Mouse (Mus musculus) forebrain, postnatal 0 days (tissue): ENCODE measurements around the gene Lrrc20. TPM values are rescaled to one million over a fixed set of nuclear protein-coding genes. Genes with fewer than 3 reads are reported as not detected.
"Not testable (repeated sequence)": the region's sequence is repeated elsewhere in the genome, so short reads cannot be mapped to it uniquely, and the experiment has no call there.

ENCODE experiments used
- ATAC-seq: fragments of 200-750 bp; cut with Nextera tagmentation; 2 replicates; pipeline ENCODE4 v1.8.0; 2017; ENCODE audit warnings: mild to moderate bottlenecking, moderate library complexity
- DNase-seq: peaks from one replicate; pipeline ENCODE4 v3.0.0-alpha.2; 2015
- H3K27ac ChIP-seq: fragments of 300-500 bp; sonication (generic); 2 replicates; pipeline ENCODE4 v1.5.1; 2014; ENCODE audit warnings: low read depth, mild to moderate bottlenecking, antibody characterized with exemption, low read length, moderate library complexity, mixed read lengths
- H3K27me3 ChIP-seq: fragments of 300-500 bp; sonication (generic); 2 replicates; pipeline ENCODE4 v1.6.1; 2014; ENCODE audit warnings: mild to moderate bottlenecking, low read length, mixed read lengths; ENCODE audit not compliant: insufficient read depth
- H3K36me3 ChIP-seq: fragments of 300-500 bp; sonication (generic); 2 replicates; pipeline ENCODE4 v1.6.1; 2014; ENCODE audit warnings: mild to moderate bottlenecking, moderate library complexity; ENCODE audit not compliant: insufficient read depth
- H3K4me1 ChIP-seq: fragments of 300-500 bp; sonication (generic); 2 replicates; pipeline ENCODE4 v1.6.1; 2014; ENCODE audit warnings: antibody characterized with exemption; ENCODE audit not compliant: insufficient read depth
- H3K4me2 ChIP-seq: fragments of 300-500 bp; sonication (generic); 2 replicates; pipeline ENCODE4 v1.6.1; 2014; ENCODE audit warnings: low read depth, mild to moderate bottlenecking, moderate library complexity
- H3K4me3 ChIP-seq: fragments of 300-500 bp; sonication (generic); 2 replicates; pipeline ENCODE4 v1.5.1; 2014; ENCODE audit warnings: low read depth, low read length, mixed read lengths
- H3K9ac ChIP-seq: fragments of 300-500 bp; sonication (generic); 2 replicates; pipeline ENCODE4 v1.6.1; 2014; ENCODE audit warnings: mild to moderate bottlenecking
- H3K9me3 ChIP-seq: fragments of 300-500 bp; sonication (generic); 2 replicates; pipeline ENCODE4 v1.6.1; 2016; ENCODE audit warnings: low read length
- CTCF ChIP-seq: sonication (generic); IDR thresholded peaks from 2 replicates; pipeline ENCODE4 v1.5.1; 2016; ENCODE audit warnings: antibody characterized with exemption, control low read depth, low read depth
- WGBS: fragments of 180-500 bp; shearing (Covaris S2); extraction: QIAGEN DNeasy Blood & Tissue Kit; methylation state at CpG from one replicate; pipeline ENCODE4 v1.1.7; 2014; 5-methylcytosine and 5-hydroxymethylcytosine counted together
- polyA plus RNA-seq: library from polyadenylated mRNA; unstranded; fragments of >200 nt; fragmentation: Nextera tagmentation; extraction: Ambion mirVana; gene quantifications from 2 replicates; pipeline ENCODE4 v1.2.1, GENCODE M21; 2015
- total RNA-seq: library from RNA; depleted of rRNA; stranded (reverse); fragments of >200 nt; gene quantifications from 2 replicates; pipeline ENCODE4 v1.2.3, GENCODE M21; 2014

The Lrrc20 gene
- total and polyA plus RNA-seq, 2 experiments from 2014 or later: 15.9 to 19.5 TPM

GRCm38 (mm10) chr10:61451931-61452617 is 23.5 kb upstream of the Lrrc20 start:
- Histone ChIP-seq H3K9ac (peak overlapping the region; percentile 94), H3K36me3 (peaks cover 6% of the 10 kb centered on the region; the same call in 1 of the 2 replicates), H3K9me3 (no peaks in the 10 kb centered on the region), H3K27ac (peak overlapping the region; percentile 82), H3K4me2 (peak overlapping the region; percentile 75), H3K4me1 (peaks cover 20% of the 10 kb centered on the region), H3K27me3 (no peaks in the 10 kb centered on the region), H3K4me3 (peak overlapping the region; percentile 97)
- peak; percentile 45 for TF ChIP-seq CTCF
- ATAC-seq (peak; percentile 46), DNase-seq (peak; percentile 58)
- WGBS: under 1% methylated on average over 59 of the region's 62 CpGs

DNA sequence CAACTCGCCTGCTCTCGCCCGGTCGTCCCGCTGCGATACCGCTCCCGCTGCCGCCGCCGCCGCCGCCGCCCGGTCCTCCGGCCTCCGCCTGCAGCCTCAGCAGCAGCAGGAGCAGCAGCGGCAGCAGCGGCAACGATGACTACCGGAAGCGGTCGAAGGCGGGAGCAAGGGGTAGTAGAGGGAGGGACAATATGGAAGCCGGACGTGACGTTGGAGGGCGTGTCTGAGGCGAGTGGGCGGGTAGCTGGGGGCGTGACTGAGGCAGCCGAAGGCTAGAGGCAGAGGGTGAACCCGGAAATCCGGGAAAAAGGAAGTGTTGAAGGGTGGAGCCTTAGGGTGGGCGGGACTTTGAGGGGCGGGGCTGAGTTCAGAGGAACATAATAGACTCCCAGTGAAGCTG is 23.0 kb upstream of the Lrrc20 start, which contains the start of gene Eif4ebp2:
Eif4ebp2 (minus strand) TSS at position 17 of the 400 bp plus-strand sequence.
- peak within 1 kb of the TSS; percentile 97 for H3K4me3 ChIP-seq
- 0 out of 2 replicates have a peak, but pooled peaks cover 3% of the 10 kb centered on the region for H3K36me3 ChIP-seq
- H3K27me3 ChIP-seq: no peaks in the 10 kb centered on the region
- peak within 1 kb of the TSS; percentile 82 for H3K27ac ChIP-seq
- no peaks in the 10 kb centered on the region for H3K9me3 ChIP-seq
- peak within 1 kb of the TSS; percentile 94 for H3K9ac ChIP-seq
- 5% methylated on average over 26 of the region's 36 CpGs for WGBS
- peak within 1 kb of the TSS; percentile 75 for H3K4me2 ChIP-seq
- DNase-seq: peak; percentile 98
- H3K4me1 ChIP-seq: peaks cover 20% of the 10 kb centered on the region
- no peak for TF ChIP-seq CTCF
- peak; percentile 99 for ATAC-seq

- H3K27me3 ChIP-seq, DNase-seq, H3K9me3 ChIP-seq, H3K4me3 ChIP-seq, H3K27ac ChIP-seq, H3K9ac ChIP-seq, H3K36me3 ChIP-seq: not testable (repeated sequence)
- WGBS: 78% methylated on average over 3 of the region's 3 CpGs
- peak overlapping the region; percentile 75; the same call in 1 of the 2 replicates for H3K4me2 ChIP-seq
- H3K4me1 ChIP-seq: peaks cover 20% of the 10 kb centered on the region
- ATAC-seq: peak; percentile 2; the same call in 1 of the 2 replicates
Measured at GRCm38 (mm10) chr10:61453171-61453570, 22.4 kb upstream of the Lrrc20 start.

DNA sequence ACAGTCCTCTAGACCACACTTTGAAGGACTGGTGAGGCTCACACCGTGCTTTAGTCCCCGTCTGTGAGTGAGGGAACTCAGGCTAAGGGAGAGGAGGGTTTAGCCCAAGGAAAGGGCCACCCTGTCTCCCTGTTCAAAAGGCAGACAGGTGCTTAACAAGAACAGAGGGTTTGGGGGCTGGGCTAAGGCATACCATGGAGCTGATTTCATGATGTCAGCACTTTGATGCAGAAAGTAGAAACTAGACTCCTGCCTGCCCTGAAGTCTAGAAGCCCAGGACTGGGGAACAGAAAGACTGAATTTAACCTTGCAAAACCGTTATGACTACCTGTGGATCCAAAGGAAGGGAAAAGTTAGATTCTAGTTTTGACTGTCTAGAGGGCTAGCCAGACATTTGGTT is 18.4 kb upstream of the Lrrc20 start:
- no peak for TF ChIP-seq CTCF

GRCm38 (mm10) chr10:61465009-61465408 is 10.6 kb upstream of the Lrrc20 start:
- Histone ChIP-seq H3K36me3 (no peaks in the 10 kb centered on the region), H3K9ac (no peak overlapping the region), H3K27me3 (no peaks in the 10 kb centered on the region), H3K4me3 (no peak overlapping the region), H3K27ac (no peak overlapping the region), H3K9me3 (no peaks in the 10 kb centered on the region), H3K4me2 (no peak overlapping the region), H3K4me1 (no peaks in the 10 kb centered on the region)
- no peak for TF ChIP-seq CTCF
- 81% methylated on average over 4 of the region's 4 CpGs for WGBS
- no peak for ATAC-seq
- DNase-seq: no peak

More for the DNA sequence above, 18.4 kb upstream of the Lrrc20 start:
- no peaks in the 10 kb centered on the region for H3K9me3 ChIP-seq
- 73% methylated on average over 3 of the region's 3 CpGs for WGBS
- H3K4me2 ChIP-seq: no peak overlapping the region
- H3K27ac ChIP-seq: no peak overlapping the region
- DNase-seq (no peak), ATAC-seq (no peak)
- no peaks in the 10 kb centered on the region for H3K4me1 ChIP-seq
- no peaks in the 10 kb centered on the region for H3K36me3 ChIP-seq
- no peaks in the 10 kb centered on the region for H3K27me3 ChIP-seq
- H3K4me3 ChIP-seq: no peak overlapping the region
- H3K9ac ChIP-seq: no peak overlapping the region

- Histone ChIP-seq H3K36me3 (no peaks in the 10 kb centered on the region), H3K9me3 (no peaks in the 10 kb centered on the region), H3K9ac (no peak overlapping the region), H3K27me3 (no peaks in the 10 kb centered on the region), H3K4me1 (no peaks in the 10 kb centered on the region), H3K4me2 (no peak overlapping the region), H3K27ac (no peak overlapping the region), H3K4me3 (no peak overlapping the region)
- peak; percentile 32 for TF ChIP-seq CTCF
- ATAC-seq: no peak
- DNase-seq: no peak
- WGBS: 69% methylated on average over 8 of the region's 8 CpGs
Measured at GRCm38 (mm10) chr10:61466242-61466641, 9.4 kb upstream of the Lrrc20 start.

DNA sequence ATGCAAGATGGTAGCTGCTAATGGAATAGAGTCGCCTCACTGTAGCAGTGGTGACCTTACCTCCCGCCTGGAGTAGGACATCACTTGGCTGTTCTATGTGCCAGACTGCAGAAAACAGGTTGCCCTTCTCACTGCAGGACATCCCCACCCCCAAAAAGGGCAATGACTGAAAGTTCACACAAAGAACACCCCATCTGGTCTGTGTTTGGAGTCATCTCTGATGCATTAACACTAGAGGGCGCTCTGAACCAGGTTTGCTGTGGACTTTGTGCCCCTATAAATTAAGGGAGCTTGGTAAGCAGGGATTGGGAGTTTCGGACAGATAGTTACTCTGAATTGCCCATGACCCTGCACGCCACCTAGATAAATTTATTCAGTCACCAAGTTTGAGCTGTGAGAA is 8.7 kb upstream of the Lrrc20 start:
- no peaks in the 10 kb centered on the region for H3K36me3 ChIP-seq
- peak; percentile 77 for TF ChIP-seq CTCF
- ATAC-seq: peak; percentile 42; the same call in 1 of the 2 replicates
- H3K9ac ChIP-seq: no peak overlapping the region
- no peak overlapping the region for H3K27ac ChIP-seq
- peak; percentile 71 for DNase-seq
- WGBS: 27% methylated on average over 5 of the region's 5 CpGs
- H3K9me3 ChIP-seq: no peaks in the 10 kb centered on the region
- no peak overlapping the region for H3K4me2 ChIP-seq
- H3K27me3 ChIP-seq: no peaks in the 10 kb centered on the region
- no peak overlapping the region for H3K4me3 ChIP-seq
- no peaks in the 10 kb centered on the region for H3K4me1 ChIP-seq
